Comparison of ENCODE assay signal across 9 mouse cellular contexts in the genomic region with DNA sequence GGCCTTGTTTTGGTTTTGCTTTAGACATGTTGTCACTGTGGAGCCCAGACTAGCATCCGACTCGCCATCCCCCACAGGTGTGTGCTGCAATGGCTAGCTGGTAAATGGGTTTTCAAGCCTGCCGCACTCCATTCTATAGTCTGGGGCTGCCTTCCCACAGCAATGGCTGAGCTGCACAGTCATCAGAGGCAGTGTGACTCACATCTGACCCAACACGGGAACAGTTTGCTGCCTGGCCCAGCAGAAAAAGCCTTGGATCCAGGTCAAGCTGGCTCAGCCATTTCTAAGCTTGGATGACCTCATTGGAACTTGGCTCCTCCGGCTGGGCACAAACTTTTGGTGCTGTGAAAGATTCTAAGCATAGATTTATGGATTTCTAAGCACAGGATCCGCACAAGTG.
A peak's percentile ranks its signal among the peaks of the same experiment; 100 is the strongest.
DNase-seq lines count a peak whose midpoint lies in the region; ATAC-seq and TF ChIP-seq lines count a peak whose summit lies in the region.
"Had no signal": no experiment of that assay in that cellular context is flagged by ENCODE, and none has a peak within 500 bp of the region (broad histone marks: within the 10 kb centered on the region; RNA-seq: fewer than 3 reads in every experiment).

No protein-coding gene starts in this region.

- CTCF ChIA-PET in Patski (lab: Charles Lee), result interaction anchor here (0.7 kb wide), 1 partner anchor 11 kb away, joined by 3 read pairs; no protein-coding TSS in a partner anchor

- no peak for TF ChIP-seq CTCF in Patski (IDR thresholded peaks at IDR 0.05)

- H3K27me3 ChIP-seq in kidney, embryonic 16.5 days (ENCODE audit: insufficient read depth, low read length), result no peaks in the 10 kb centered on the region
- no peaks in the 10 kb centered on the region for H3K27me3 ChIP-seq in Patski
- H3K27me3 ChIP-seq in midbrain, embryonic 11.5 days (ENCODE audit: control insufficient read depth, insufficient read depth, low read length), result no peaks in the 10 kb centered on the region
- H3K27me3 ChIP-seq in forebrain, embryonic 16.5 days (replicated peaks; ENCODE audit: control insufficient read depth, insufficient read depth, low read length), result no peaks in the 10 kb centered on the region
- H3K27me3 ChIP-seq: limb, embryonic 15.5 days had no signal

- WGBS in kidney, embryonic 16.5 days, result 59% methylated on average over 6 of the region's 6 CpGs
- WGBS in midbrain, embryonic 11.5 days, result 84% methylated on average over 6 of the region's 6 CpGs
- 77% methylated on average over 6 of the region's 6 CpGs for WGBS in forebrain, embryonic 16.5 days

- no peak overlapping the region for H3K4me3 ChIP-seq in kidney, embryonic 16.5 days (ENCODE audit: low read length)
- no peak overlapping the region for H3K4me3 ChIP-seq in midbrain, embryonic 11.5 days (ENCODE audit: low read depth, low read length)
- H3K4me3 ChIP-seq in forebrain, embryonic 16.5 days (replicated peaks; ENCODE audit: low read length), result no peak overlapping the region
- H3K4me3 ChIP-seq: limb, embryonic 15.5 days had no signal

- no peak overlapping the region for H3K27ac ChIP-seq in kidney, embryonic 16.5 days (ENCODE audit: low read length)
- H3K27ac ChIP-seq in midbrain, embryonic 11.5 days (ENCODE audit: low read depth, low read length), result no peak overlapping the region
- H3K27ac ChIP-seq in forebrain, embryonic 16.5 days (ENCODE audit: low read length), result no peak overlapping the region
- H3K27ac ChIP-seq: limb, embryonic 15.5 days had no signal

- no peaks in the 10 kb centered on the region for H3K4me1 ChIP-seq in kidney, embryonic 16.5 days (ENCODE audit: insufficient read depth, low read length)
- H3K4me1 ChIP-seq in midbrain, embryonic 11.5 days (ENCODE audit: control insufficient read depth, insufficient read depth, low read length), result no peaks in the 10 kb centered on the region
- H3K4me1 ChIP-seq in forebrain, embryonic 16.5 days (replicated peaks; ENCODE audit: control insufficient read depth, insufficient read depth, low read length), result 0 out of 2 replicates have a peak, but pooled peaks cover 2% of the 10 kb centered on the region
- H3K4me1 ChIP-seq: limb, embryonic 15.5 days had no signal

- POLR2A ChIA-PET in Patski (lab: Charles Lee), result no interaction called here

- H3K9me3 ChIP-seq in kidney, embryonic 16.5 days (ENCODE audit: low read length), result no peaks in the 10 kb centered on the region
- no peaks in the 10 kb centered on the region for H3K9me3 ChIP-seq in midbrain, embryonic 11.5 days (ENCODE audit: control insufficient read depth, low read length)
- H3K9me3 ChIP-seq in forebrain, embryonic 16.5 days (ENCODE audit: control insufficient read depth, low read length), result no peaks in the 10 kb centered on the region
- H3K9me3 ChIP-seq: limb, embryonic 15.5 days had no signal

- in situ Hi-C loops in Patski (cut with MboI; ENCODE audit: low pct_unique_long_range_greater_than_20kb), result loop anchor here (5.0 kb wide), 1 partner anchor 657 kb away; no protein-coding TSS in a partner anchor

- no peak overlapping the region for H3K9ac ChIP-seq in kidney, embryonic 16.5 days (replicated peaks; ENCODE audit: low read length)
- no peak overlapping the region for H3K9ac ChIP-seq in midbrain, embryonic 11.5 days (ENCODE audit: low read length)
- H3K9ac ChIP-seq in forebrain, embryonic 16.5 days (replicated peaks; ENCODE audit: low read depth, low read length), result no peak overlapping the region
- H3K9ac ChIP-seq: limb, embryonic 15.5 days had no signal

- DNase-seq in kidney, adult 11 months, result peak; percentile 44
- peak; percentile 95 for DNase-seq in Patski (ENCODE audit: low read depth, low spot score)
- DNase-seq in cerebellum, postnatal 10 days, result peak; percentile 82 to 85
- DNase-seq in kidney, postnatal 10 days, result peak; percentile 47
- DNase-seq in midbrain, embryonic 11.5 days (ENCODE audit: low spot score, missing footprints), result no peak
- no peak for DNase-seq in spleen, postnatal 10 days (ENCODE audit: low spot score in 2 of 2)

- no peak overlapping the region for H3K4me2 ChIP-seq in kidney, embryonic 16.5 days (replicated peaks; ENCODE audit: low read depth, low read length)
- no peak overlapping the region for H3K4me2 ChIP-seq in midbrain, embryonic 11.5 days
- no peak overlapping the region for H3K4me2 ChIP-seq in forebrain, embryonic 16.5 days (ENCODE audit: low read length)
- H3K4me2 ChIP-seq: limb, embryonic 15.5 days had no signal

- H3K36me3 ChIP-seq in kidney, embryonic 16.5 days (ENCODE audit: insufficient read depth, low read length), result no peaks in the 10 kb centered on the region
- H3K36me3 ChIP-seq in midbrain, embryonic 11.5 days (ENCODE audit: control insufficient read depth, insufficient read depth, low read length), result no peaks in the 10 kb centered on the region
- no peaks in the 10 kb centered on the region for H3K36me3 ChIP-seq in forebrain, embryonic 16.5 days (ENCODE audit: control insufficient read depth, insufficient read depth)
- H3K36me3 ChIP-seq: limb, embryonic 15.5 days had no signal

- no peak for ATAC-seq in kidney, embryonic 16.5 days (ENCODE audit: low FRiP score, low TSS enrichment)
- peak; percentile 94 for ATAC-seq in Patski
- ATAC-seq in midbrain, embryonic 11.5 days (ENCODE audit: low FRiP score), result no peak
- no peak for ATAC-seq in forebrain, embryonic 16.5 days

Comparison
In these comparisons a context has a peak if more than half of its experiments do, and no peak if none do; other contexts are left out.
1. DNase-seq: peak in kidney, adult 11 months (single experiment), Patski (single experiment), cerebellum, postnatal 10 days (2 of 2) and kidney, postnatal 10 days (single experiment); none in midbrain, embryonic 11.5 days (single experiment) and spleen, postnatal 10 days (0 of 2).